Mouse (Mus musculus) intestine, embryonic 14.5 days (tissue): ENCODE data around the gene Acot13. TPM values are rescaled to one million over a fixed set of nuclear protein-coding genes. Genes with fewer than 3 reads are reported as not detected.

Experiments
- ATAC-seq: fragments of 200-750 bp; cut with Nextera tagmentation; replicated peaks from 2 replicates; pipeline ENCODE4 v1.8.0; 2017; ENCODE audit warnings: low read depth, moderate number of reproducible peaks, moderate TSS enrichment, moderate library complexity; ENCODE audit not compliant: low FRiP score, low TSS enrichment
- DNase-seq: peaks from one replicate; pipeline ENCODE4 v3.0.0-alpha.2; 2018; ENCODE audit warnings: low spot score
- H3K27ac ChIP-seq: fragments of 300-500 bp; sonication (generic); 2 replicates; pipeline ENCODE4 v1.5.1; 2014; ENCODE audit warnings: low read depth, mild to moderate bottlenecking, control low read depth
- H3K27me3 ChIP-seq: fragments of 300-500 bp; sonication (generic); replicated peaks from 2 replicates; pipeline ENCODE4 v1.6.1; 2014; ENCODE audit warnings: low read length, control low read depth; ENCODE audit not compliant: control insufficient read depth, insufficient read depth
- H3K36me3 ChIP-seq: fragments of 300-500 bp; sonication (generic); 2 replicates; pipeline ENCODE4 v1.6.1; 2014; ENCODE audit warnings: low read length, control low read depth; ENCODE audit not compliant: control insufficient read depth, insufficient read depth
- H3K4me1 ChIP-seq: fragments of 300-500 bp; sonication (generic); replicated peaks from 2 replicates; pipeline ENCODE4 v1.6.1; 2014; ENCODE audit warnings: low read length, control low read depth, mixed read lengths; ENCODE audit not compliant: control insufficient read depth, insufficient read depth
- H3K4me2 ChIP-seq: fragments of 300-500 bp; sonication (generic); 2 replicates; pipeline ENCODE4 v1.6.1; 2014; ENCODE audit warnings: low read length
- H3K4me3 ChIP-seq: fragments of 300-500 bp; sonication (generic); 2 replicates; pipeline ENCODE4 v1.5.1; 2014; ENCODE audit warnings: low read depth, low read length, control low read depth, mixed read lengths
- H3K9ac ChIP-seq: fragments of 300-500 bp; sonication (generic); 2 replicates; pipeline ENCODE4 v1.6.1; 2014; ENCODE audit warnings: mild to moderate bottlenecking, low read length
- H3K9me3 ChIP-seq: fragments of 300-500 bp; sonication (generic); 2 replicates; pipeline ENCODE4 v1.6.1; 2016; ENCODE audit warnings: low read length, control low read depth; ENCODE audit not compliant: control insufficient read depth
- WGBS: fragments of 180-500 bp; shearing (Covaris S2); extraction: QIAGEN DNeasy Blood & Tissue Kit; methylation state at CpG from one replicate; pipeline ENCODE4 v1.1.7; 2014; 5-methylcytosine and 5-hydroxymethylcytosine counted together
- polyA plus RNA-seq: library from polyadenylated mRNA; unstranded; fragments of >200 nt; fragmentation: Nextera tagmentation; extraction: Ambion mirVana; gene quantifications from 2 replicates; pipeline ENCODE4 v1.2.1, GENCODE M21; 2014

Gene Acot13
- 103 and 118 TPM in 2 replicates for polyA plus RNA-seq

GRCm38 (mm10) chr13:24831353-24832130, at the start of gene Acot13, which contains the start of gene Tdp2:
Acot13 (minus strand) TSS chr13:24831540.
Tdp2 (plus strand) TSS chr13:24831679.
- Histone ChIP-seq H3K9me3 (no peaks in the 10 kb centered on the region), H3K4me1 (peaks cover 27% of the 10 kb centered on the region), H3K4me2 (peak within 1 kb of the TSS; percentile 97), H3K27ac (peak within 1 kb of the TSS; percentile 93), H3K4me3 (peak within 1 kb of the TSS; percentile 98), H3K9ac (peak within 1 kb of the TSS; percentile 95), H3K36me3 (no peaks in the 10 kb centered on the region; the same call in 1 of the 2 replicates), H3K27me3 (no peaks in the 10 kb centered on the region)
- DNase-seq: peak; percentile 97
- WGBS: under 1% methylated on average over 90 of the region's 90 CpGs
- peak; percentile 95 for ATAC-seq

DNA sequence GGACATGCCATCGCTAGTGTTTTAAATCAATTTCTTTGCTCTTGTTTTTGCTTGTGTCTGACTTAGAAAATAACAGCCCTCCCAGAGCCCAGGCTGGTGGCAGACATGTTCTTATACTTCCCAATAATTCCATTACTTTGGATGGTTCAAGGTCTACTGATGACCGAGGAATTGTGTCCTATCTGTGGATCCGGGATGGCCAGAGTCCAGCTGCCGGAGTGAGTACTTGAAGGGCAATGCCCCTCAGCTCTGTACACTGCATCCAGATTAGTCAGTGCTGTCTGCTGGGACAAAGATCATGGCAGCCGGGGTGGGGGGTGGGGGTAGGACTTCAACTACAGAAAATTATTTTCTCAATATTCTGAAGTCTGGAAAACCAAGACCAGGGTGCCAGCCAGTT, 49.4 kb upstream of the Acot13 start:
- WGBS: 87% methylated on average over 5 of the region's 5 CpGs
- DNase-seq (no peak), ATAC-seq (no peak)
- no peak overlapping the region for H3K27ac ChIP-seq
- no peaks in the 10 kb centered on the region for H3K4me1 ChIP-seq
- no peak overlapping the region for H3K9ac ChIP-seq
- H3K9me3 ChIP-seq: peaks cover 2% of the 10 kb centered on the region; the same call in 1 of the 2 replicates
- H3K27me3 ChIP-seq: no peaks in the 10 kb centered on the region
- H3K4me2 ChIP-seq: no peak overlapping the region
- H3K4me3 ChIP-seq: no peak overlapping the region
- H3K36me3 ChIP-seq: no peaks in the 10 kb centered on the region

DNA sequence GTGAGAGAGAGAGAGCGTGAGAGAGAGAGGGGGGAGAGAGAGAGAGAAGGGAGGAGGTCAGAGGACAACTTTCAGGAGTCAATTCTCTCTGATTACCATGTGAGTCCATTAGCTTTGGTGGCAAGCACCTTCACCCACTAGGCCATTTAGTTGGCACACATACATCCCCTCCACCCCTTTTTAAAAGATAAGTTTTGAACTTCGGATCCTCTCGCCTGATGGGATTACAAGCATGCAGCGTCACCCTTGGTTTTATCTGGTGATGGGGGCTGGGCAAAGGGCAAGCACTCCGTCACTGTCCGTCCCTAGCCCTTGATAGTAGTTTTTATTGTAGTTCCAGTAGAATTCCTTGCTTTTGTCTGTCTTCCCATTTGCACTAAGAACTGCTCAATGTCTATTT, 48.9 kb upstream of the Acot13 start:
- no peaks in the 10 kb centered on the region for H3K36me3 ChIP-seq
- H3K27ac ChIP-seq: no peak overlapping the region
- DNase-seq: no peak
- no peak overlapping the region for H3K4me3 ChIP-seq
- H3K9me3 ChIP-seq: peaks cover 2% of the 10 kb centered on the region; the same call in 1 of the 2 replicates
- no peaks in the 10 kb centered on the region for H3K27me3 ChIP-seq
- no peak overlapping the region for H3K4me2 ChIP-seq
- 72% methylated on average over 6 of the region's 6 CpGs for WGBS
- H3K9ac ChIP-seq: no peak overlapping the region
- ATAC-seq: no peak
- H3K4me1 ChIP-seq: no peaks in the 10 kb centered on the region

GRCm38 (mm10) chr13:24879359-24880040, 48.2 kb upstream of the Acot13 start:
- H3K36me3 ChIP-seq: no peaks in the 10 kb centered on the region
- H3K27ac ChIP-seq: no peak overlapping the region
- ATAC-seq (peak; percentile 78), DNase-seq (peak; percentile 57)
- no peaks in the 10 kb centered on the region for H3K4me1 ChIP-seq
- peaks cover 2% of the 10 kb centered on the region; the same call in 1 of the 2 replicates for H3K9me3 ChIP-seq
- H3K9ac ChIP-seq: no peak overlapping the region
- H3K4me3 ChIP-seq: no peak overlapping the region
- 77% methylated on average over 15 of the region's 15 CpGs for WGBS
- no peak overlapping the region for H3K4me2 ChIP-seq
- no peaks in the 10 kb centered on the region for H3K27me3 ChIP-seq

DNA sequence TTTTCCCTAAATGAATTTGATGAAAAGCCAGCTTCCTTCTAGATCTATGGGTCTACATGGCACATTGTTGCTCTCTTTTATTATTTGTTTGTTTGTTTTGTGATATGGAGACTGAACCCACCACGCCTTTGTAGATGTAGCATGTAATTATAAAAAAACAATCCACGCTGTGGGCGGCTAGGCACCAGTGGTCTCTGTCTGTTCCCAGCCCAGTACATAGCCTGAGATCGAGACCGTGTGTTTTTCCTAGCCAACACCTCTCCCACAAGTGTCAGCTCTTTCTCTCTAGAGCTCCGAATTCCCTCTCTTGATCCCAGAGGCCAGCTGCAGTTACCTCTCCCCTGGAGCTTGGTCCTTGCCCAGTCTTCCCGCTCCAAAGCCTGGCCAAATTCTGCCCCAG, 36.9 kb upstream of the Acot13 start:
- WGBS: 91% methylated on average over 7 of the region's 7 CpGs
- DNase-seq: no peak
- no peak for ATAC-seq
- Histone ChIP-seq H3K9ac (no peak overlapping the region), H3K36me3 (no peaks in the 10 kb centered on the region), H3K27me3 (no peaks in the 10 kb centered on the region), H3K27ac (no peak overlapping the region), H3K4me1 (no peaks in the 10 kb centered on the region), H3K9me3 (no peaks in the 10 kb centered on the region), H3K4me2 (no peak overlapping the region), H3K4me3 (no peak overlapping the region)

- 89% methylated on average over 10 of the region's 10 CpGs for WGBS
- DNase-seq (no peak), ATAC-seq (no peak)
- H3K9ac ChIP-seq: no peak overlapping the region
- H3K4me1 ChIP-seq: no peaks in the 10 kb centered on the region
- no peaks in the 10 kb centered on the region for H3K27me3 ChIP-seq
- no peak overlapping the region for H3K4me2 ChIP-seq
- H3K4me3 ChIP-seq: no peak overlapping the region
- H3K36me3 ChIP-seq: no peaks in the 10 kb centered on the region
- H3K27ac ChIP-seq: no peak overlapping the region
- no peaks in the 10 kb centered on the region for H3K9me3 ChIP-seq
These were observed 36.4 kb upstream of the Acot13 start for GRCm38 (mm10) chr13:24867789-24868188.

DNA sequence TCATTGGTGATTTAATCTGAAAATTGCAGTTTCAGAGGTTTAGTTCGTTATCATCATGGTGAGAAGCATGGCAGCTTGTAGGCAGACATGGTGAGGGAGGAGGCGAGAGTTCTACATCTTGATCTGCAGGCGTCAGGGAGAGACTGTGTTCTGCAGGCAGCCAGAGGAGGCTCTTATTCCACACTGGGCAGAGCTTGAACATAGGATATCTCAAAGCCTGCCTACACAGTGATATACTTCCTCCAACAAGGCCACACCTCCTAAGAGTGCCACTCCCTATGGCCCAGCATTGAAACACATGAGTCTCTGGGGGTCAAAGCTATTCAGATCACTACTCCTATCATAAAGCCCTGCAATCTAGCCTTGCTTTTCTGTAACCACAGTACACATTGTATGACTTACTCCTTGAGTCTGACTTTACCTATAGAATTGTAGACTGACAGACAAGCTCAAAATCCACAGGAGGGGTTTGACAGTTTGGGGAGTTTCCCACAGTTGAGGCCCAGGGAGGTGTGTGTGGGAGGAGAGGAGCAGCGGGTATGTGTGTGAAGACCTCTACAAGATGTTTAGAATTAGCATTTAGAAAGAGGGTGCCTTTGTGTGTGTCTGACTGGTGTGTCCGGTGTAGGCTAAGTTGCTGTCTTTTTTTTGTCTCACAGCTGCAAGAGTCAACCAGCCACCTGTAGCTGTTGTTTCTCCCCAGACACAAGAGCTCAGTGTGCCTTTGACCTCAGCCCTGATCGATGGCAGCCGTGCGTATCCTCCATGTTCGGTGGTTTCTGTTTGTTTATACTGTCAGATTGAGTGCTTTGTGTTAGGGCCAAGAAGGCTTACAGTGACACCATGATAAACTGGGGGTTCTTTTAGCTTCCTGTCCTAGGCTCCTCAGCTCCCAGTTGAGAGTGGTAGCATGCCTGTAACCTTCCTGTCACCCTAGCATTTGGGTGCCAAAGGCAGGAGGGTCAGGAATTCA, 35.4 kb upstream of the Acot13 start:
- DNase-seq: no peak
- H3K27me3 ChIP-seq: no peaks in the 10 kb centered on the region
- no peaks in the 10 kb centered on the region; the same call in 1 of the 2 replicates for H3K4me1 ChIP-seq
- 43% methylated on average over 9 of the region's 9 CpGs for WGBS
- no peaks in the 10 kb centered on the region for H3K36me3 ChIP-seq
- no peak overlapping the region for H3K4me2 ChIP-seq
- ATAC-seq: no peak
- no peaks in the 10 kb centered on the region for H3K9me3 ChIP-seq
- no peak overlapping the region for H3K4me3 ChIP-seq
- H3K27ac ChIP-seq: no peak overlapping the region
- no peak overlapping the region for H3K9ac ChIP-seq

GRCm38 (mm10) chr13:24862520-24862919, 31.2 kb upstream of the Acot13 start:
- Histone ChIP-seq H3K36me3 (no peaks in the 10 kb centered on the region), H3K4me1 (no peaks in the 10 kb centered on the region; the same call in 1 of the 2 replicates), H3K27ac (no peak overlapping the region), H3K9me3 (no peaks in the 10 kb centered on the region), H3K4me3 (no peak overlapping the region), H3K27me3 (no peaks in the 10 kb centered on the region), H3K4me2 (no peak overlapping the region), H3K9ac (no peak overlapping the region)
- WGBS: 73% methylated on average over 7 of the region's 7 CpGs
- no peak for ATAC-seq
- no peak for DNase-seq
